Mouse (Mus musculus) hindbrain, embryonic 16.5 days (tissue): ENCODE measurements around the gene Zfp27. TPM values are rescaled to one million over a fixed set of nuclear protein-coding genes. Genes with fewer than 3 reads are reported as not detected.

Source experiments
- ATAC-seq: fragments of 200-750 bp; cut with Nextera tagmentation; 2 replicates; pipeline ENCODE4 v1.8.0; 2017; ENCODE audit warnings: moderate TSS enrichment, moderate library complexity
- H3K27ac ChIP-seq: fragments of 300-500 bp; sonication (generic); 2 replicates; pipeline ENCODE4 v1.5.1; 2014; ENCODE audit warnings: low read depth, mild to moderate bottlenecking, control low read depth, low read length, moderate library complexity
- H3K27me3 ChIP-seq: fragments of 300-500 bp; sonication (generic); replicated peaks from 2 replicates; pipeline ENCODE4 v1.6.1; 2014; ENCODE audit warnings: low read length; ENCODE audit not compliant: control insufficient read depth, insufficient read depth
- H3K36me3 ChIP-seq: fragments of 300-500 bp; sonication (generic); 2 replicates; pipeline ENCODE4 v1.6.1; 2014; ENCODE audit warnings: mild to moderate bottlenecking, low read length, moderate library complexity, mixed read lengths; ENCODE audit not compliant: control insufficient read depth, insufficient read depth
- H3K4me1 ChIP-seq: fragments of 300-500 bp; sonication (generic); 2 replicates; pipeline ENCODE4 v1.6.1; 2014; ENCODE audit warnings: low read depth, low read length; ENCODE audit not compliant: control insufficient read depth, insufficient read depth
- H3K4me2 ChIP-seq: fragments of 300-500 bp; sonication (generic); 2 replicates; pipeline ENCODE4 v1.6.1; 2014; ENCODE audit warnings: mild to moderate bottlenecking, low read length, control low read depth, moderate library complexity
- H3K4me3 ChIP-seq: fragments of 300-500 bp; sonication (generic); 2 replicates; pipeline ENCODE4 v1.5.1; 2014; ENCODE audit warnings: mild to moderate bottlenecking, low read length, control low read depth, moderate library complexity
- H3K9ac ChIP-seq: fragments of 300-500 bp; sonication (generic); 2 replicates; pipeline ENCODE4 v1.6.1; 2014; ENCODE audit warnings: low read depth, mild to moderate bottlenecking, control low read depth, low read length, moderate library complexity
- H3K9me3 ChIP-seq: fragments of 300-500 bp; sonication (generic); 2 replicates; pipeline ENCODE4 v1.6.1; 2014; ENCODE audit warnings: mild to moderate bottlenecking, low read length, moderate library complexity; ENCODE audit not compliant: control insufficient read depth
- WGBS: fragments of 180-500 bp; shearing (Covaris S2); extraction: QIAGEN DNeasy Blood & Tissue Kit; methylation state at CpG from one replicate; pipeline ENCODE4 v1.1.7; 2014; 5-methylcytosine and 5-hydroxymethylcytosine counted together
- polyA plus RNA-seq: library from polyadenylated mRNA; unstranded; fragments of >200 nt; fragmentation: Nextera tagmentation; extraction: Ambion mirVana; gene quantifications from 2 replicates; pipeline ENCODE4 v1.2.1, GENCODE M21; 2015

Zfp27 gene
- polyA plus RNA-seq = 12.9 and 14.2 TPM in 2 replicates

GRCm38 (mm10) chr7:29905966-29906681, at the start of gene Zfp27:
Gene Zfp27, minus strand, starts transcription at chr7:29906572.
- Histone ChIP-seq H3K4me1 (peaks cover 15% of the 10 kb centered on the region), H3K9ac (peak within 1 kb of the TSS; percentile 75), H3K4me2 (peak within 1 kb of the TSS; percentile 68), H3K9me3 (no peaks in the 10 kb centered on the region), H3K27me3 (no peaks in the 10 kb centered on the region), H3K4me3 (peak within 1 kb of the TSS; percentile 67), H3K27ac (peak within 1 kb of the TSS; percentile 97), H3K36me3 (peaks cover 17% of the 10 kb centered on the region)
- WGBS = under 1% methylated on average over 22 of the region's 22 CpGs
- peak; percentile 90 for ATAC-seq

- no peaks in the 10 kb centered on the region for H3K27me3 ChIP-seq
- WGBS = 22% methylated on average over 4 of the region's 4 CpGs
- H3K27ac ChIP-seq = no peak overlapping the region
- peak overlapping the region; percentile 71 for H3K4me2 ChIP-seq
- H3K4me3 ChIP-seq = no peak overlapping the region; the same call in 1 of the 2 replicates
- H3K9ac ChIP-seq = no peak overlapping the region
- peaks cover 8% of the 10 kb centered on the region; the same call in 1 of the 2 replicates for H3K36me3 ChIP-seq
- no peaks in the 10 kb centered on the region for H3K4me1 ChIP-seq
- ATAC-seq = no peak
- no peaks in the 10 kb centered on the region for H3K9me3 ChIP-seq
These were observed 48.4 kb upstream of the Zfp27 start for GRCm38 (mm10) chr7:29954731-29955130.

GRCm38 (mm10) chr7:29953513-29954401, 47.4 kb upstream of the Zfp27 start, which contains the start of gene Zfp74:
Gene Zfp74, minus strand, starts transcription at chr7:29954089.
- no peaks in the 10 kb centered on the region for H3K4me1 ChIP-seq
- H3K4me3 ChIP-seq = peak within 1 kb of the TSS; percentile 66
- ATAC-seq = peak; percentile 94
- no peaks in the 10 kb centered on the region for H3K27me3 ChIP-seq
- under 1% methylated on average over 50 of the region's 52 CpGs for WGBS
- no peaks in the 10 kb centered on the region for H3K9me3 ChIP-seq
- peak within 1 kb of the TSS; percentile 98 for H3K9ac ChIP-seq
- peak within 1 kb of the TSS; percentile 71 for H3K4me2 ChIP-seq
- H3K36me3 ChIP-seq = peaks cover 10% of the 10 kb centered on the region; the same call in 1 of the 2 replicates
- peak within 1 kb of the TSS; percentile 93 for H3K27ac ChIP-seq

GRCm38 (mm10) chr7:29953086-29953485, 46.7 kb upstream of the Zfp27 start:
- ATAC-seq = no peak
- Histone ChIP-seq H3K4me2 (peak overlapping the region; percentile 71), H3K27me3 (no peaks in the 10 kb centered on the region), H3K4me1 (no peaks in the 10 kb centered on the region), H3K4me3 (peak overlapping the region; percentile 66), H3K9ac (peak overlapping the region; percentile 98), H3K27ac (peak overlapping the region; percentile 93), H3K9me3 (no peaks in the 10 kb centered on the region), H3K36me3 (peaks cover 10% of the 10 kb centered on the region; the same call in 1 of the 2 replicates)
- WGBS = 36% methylated on average over 10 of the region's 10 CpGs

GRCm38 (mm10) chr7:29944201-29944600, 37.8 kb upstream of the Zfp27 start:
- H3K36me3 ChIP-seq = peaks cover 8% of the 10 kb centered on the region
- H3K9ac ChIP-seq = no peak overlapping the region
- whole genome bisulfite sequencing = 60% methylated on average over 2 of the region's 2 CpGs

GRCm38 (mm10) chr7:29943720-29944119, 37.3 kb upstream of the Zfp27 start:
- Histone ChIP-seq H3K9me3 (no peaks in the 10 kb centered on the region), H3K4me2 (no peak overlapping the region), H3K9ac (no peak overlapping the region), H3K27me3 (no peaks in the 10 kb centered on the region), H3K4me1 (no peaks in the 10 kb centered on the region), H3K4me3 (no peak overlapping the region), H3K36me3 (peaks cover 8% of the 10 kb centered on the region), H3K27ac (no peak overlapping the region)
- WGBS = 75% methylated on average over 2 of the region's 2 CpGs
- no peak for ATAC-seq

More at GRCm38 (mm10) chr7:29944201-29944600, 37.8 kb upstream of the Zfp27 start:
- H3K4me2 ChIP-seq = no peak overlapping the region
- no peaks in the 10 kb centered on the region for H3K27me3 ChIP-seq
- no peaks in the 10 kb centered on the region for H3K9me3 ChIP-seq
- H3K27ac ChIP-seq = no peak overlapping the region
- H3K4me3 ChIP-seq = no peak overlapping the region
- H3K4me1 ChIP-seq = no peaks in the 10 kb centered on the region
- no peak for ATAC-seq

GRCm38 (mm10) chr7:29942740-29943139, 36.4 kb upstream of the Zfp27 start:
- no peaks in the 10 kb centered on the region for H3K4me1 ChIP-seq
- H3K9ac ChIP-seq = no peak overlapping the region
- H3K4me3 ChIP-seq = no peak overlapping the region
- no peaks in the 10 kb centered on the region for H3K9me3 ChIP-seq
- 42% methylated on average over 2 of the region's 2 CpGs for WGBS
- ATAC-seq = no peak
- peaks cover 10% of the 10 kb centered on the region for H3K36me3 ChIP-seq
- H3K27me3 ChIP-seq = no peaks in the 10 kb centered on the region
- H3K27ac ChIP-seq = no peak overlapping the region
- no peak overlapping the region for H3K4me2 ChIP-seq

GRCm38 (mm10) chr7:29941027-29941426, 34.7 kb upstream of the Zfp27 start:
- H3K36me3 ChIP-seq = peaks cover 24% of the 10 kb centered on the region
- no peaks in the 10 kb centered on the region for H3K27me3 ChIP-seq
- no peak overlapping the region for H3K27ac ChIP-seq
- WGBS = 76% methylated on average over 11 of the region's 11 CpGs
- no peak overlapping the region for H3K4me3 ChIP-seq
- ATAC-seq = no peak
- H3K4me1 ChIP-seq = no peaks in the 10 kb centered on the region
- H3K9me3 ChIP-seq = no peaks in the 10 kb centered on the region
- H3K4me2 ChIP-seq = no peak overlapping the region
- no peak overlapping the region for H3K9ac ChIP-seq

- no peak overlapping the region for H3K4me2 ChIP-seq
- WGBS = 80% methylated on average over 6 of the region's 6 CpGs
- no peak overlapping the region for H3K27ac ChIP-seq
- no peak for ATAC-seq
- H3K27me3 ChIP-seq = no peaks in the 10 kb centered on the region
- no peak overlapping the region for H3K4me3 ChIP-seq
- H3K9me3 ChIP-seq = no peaks in the 10 kb centered on the region
- no peak overlapping the region for H3K9ac ChIP-seq
- peaks cover 44% of the 10 kb centered on the region for H3K36me3 ChIP-seq
- H3K4me1 ChIP-seq = no peaks in the 10 kb centered on the region
These were observed 32.5 kb upstream of the Zfp27 start for GRCm38 (mm10) chr7:29938856-29939255.
